Mouse (Mus musculus) right cerebral cortex, adult 18-20 months (tissue): ENCODE measurements around the gene Aox1.

ENCODE experiments used
- DNase-seq: peaks from one replicate; pipeline ENCODE4 v3.0.0; 2022; ENCODE audit warnings: mixed read lengths

Aox1 gene

DNA sequence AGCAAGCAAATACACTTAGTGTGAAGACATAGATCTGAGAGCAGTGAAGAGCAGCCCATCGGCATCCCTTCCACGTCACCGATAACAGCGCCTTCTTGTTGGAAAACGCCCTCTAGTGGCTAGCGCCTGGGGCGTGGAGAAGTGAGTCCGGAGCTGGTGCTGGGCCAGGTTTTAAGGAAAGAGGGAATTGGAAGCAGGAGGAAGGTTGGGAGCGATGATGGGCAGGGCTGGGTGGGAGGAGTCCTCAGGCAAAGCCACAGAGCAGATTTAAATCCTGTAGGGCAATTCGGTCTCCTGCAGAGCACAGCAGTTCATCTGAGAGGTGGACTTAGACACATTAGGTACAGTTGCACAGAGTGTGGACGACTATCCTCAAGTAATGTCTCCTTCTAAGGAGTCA is 83.1 kb downstream of the Aox1 start, which contains the start of gene Aox3:
Aox3 (plus strand) TSS at position 251 of the 400 bp plus-strand sequence.
- peak; percentile 82 for DNase-seq

GRCm38 (mm10) chr1:58113441-58113840 is 83.7 kb downstream of the Aox1 start:
- DNase-seq = no peak

- no peak for DNase-seq
Measured at GRCm38 (mm10) chr1:58114021-58114560, 84.4 kb downstream of the Aox1 start.

- no peak for DNase-seq
Measured at GRCm38 (mm10) chr1:58114666-58115375, 85.1 kb downstream of the Aox1 start.

DNA sequence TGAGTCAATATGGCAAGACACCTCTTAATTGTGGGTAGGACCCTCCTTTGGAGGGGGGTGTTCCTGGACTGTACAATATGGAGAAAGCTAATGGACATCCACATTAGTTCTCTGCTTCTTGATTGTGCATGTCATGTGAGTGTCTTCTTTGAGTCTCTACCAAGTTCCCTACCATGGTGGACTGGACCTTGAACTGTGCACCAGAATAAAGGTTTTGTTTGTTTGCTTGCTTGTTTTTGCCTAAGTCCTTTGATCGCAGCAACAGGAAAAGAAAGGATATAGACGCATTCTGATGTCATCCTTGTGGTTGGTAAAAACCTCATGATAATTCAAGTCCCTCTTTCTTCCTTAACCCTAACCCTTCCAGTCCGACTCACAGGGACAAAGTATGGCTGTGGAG is 88.5 kb downstream of the Aox1 start:
- no peak for DNase-seq

GRCm38 (mm10) chr1:58124901-58125300 is 95.2 kb downstream of the Aox1 start:
- peak; percentile 10 for DNase-seq

GRCm38 (mm10) chr1:58137891-58138290 is 108.2 kb downstream of the Aox1 start:
- DNase-seq = no peak

DNA sequence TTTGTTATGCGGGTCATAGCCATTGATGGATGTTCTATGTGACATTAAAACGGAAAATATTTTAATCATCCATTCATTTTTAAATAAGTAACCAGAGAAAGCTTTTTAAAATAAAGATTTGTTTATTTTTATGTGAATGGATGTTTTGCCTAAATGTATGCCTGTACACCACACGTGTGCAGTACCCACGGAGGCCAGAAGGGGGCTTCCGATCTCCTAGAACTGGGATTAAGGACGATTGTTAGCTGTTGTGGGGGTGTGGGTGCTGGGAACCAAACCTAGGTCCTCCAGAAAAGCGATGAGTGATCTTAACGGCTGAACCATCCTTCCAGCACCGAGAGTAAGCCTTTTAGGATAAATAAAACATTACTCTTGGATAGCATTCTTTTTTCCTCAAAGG is 109.3 kb downstream of the Aox1 start:
- DNase-seq = no peak

DNA sequence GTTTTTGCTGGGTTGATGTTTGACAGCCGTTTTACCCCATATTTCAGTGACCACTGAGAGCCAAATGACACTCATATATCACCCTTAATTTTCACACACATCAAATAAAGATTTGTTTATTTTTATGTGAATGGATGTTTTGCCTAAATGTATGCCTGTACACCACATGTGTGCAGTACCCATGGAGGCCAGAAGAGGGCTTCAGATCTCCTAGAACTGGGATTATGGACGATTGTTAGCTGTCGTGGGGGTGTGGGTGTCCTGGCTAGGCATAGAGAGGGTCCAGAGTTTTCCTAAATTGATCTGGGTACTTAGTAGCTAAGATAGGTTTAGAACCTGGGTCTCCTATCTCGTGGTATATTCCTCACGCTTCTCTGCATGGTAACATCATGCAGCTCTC is 110.9 kb downstream of the Aox1 start:
- no peak for DNase-seq

DNA sequence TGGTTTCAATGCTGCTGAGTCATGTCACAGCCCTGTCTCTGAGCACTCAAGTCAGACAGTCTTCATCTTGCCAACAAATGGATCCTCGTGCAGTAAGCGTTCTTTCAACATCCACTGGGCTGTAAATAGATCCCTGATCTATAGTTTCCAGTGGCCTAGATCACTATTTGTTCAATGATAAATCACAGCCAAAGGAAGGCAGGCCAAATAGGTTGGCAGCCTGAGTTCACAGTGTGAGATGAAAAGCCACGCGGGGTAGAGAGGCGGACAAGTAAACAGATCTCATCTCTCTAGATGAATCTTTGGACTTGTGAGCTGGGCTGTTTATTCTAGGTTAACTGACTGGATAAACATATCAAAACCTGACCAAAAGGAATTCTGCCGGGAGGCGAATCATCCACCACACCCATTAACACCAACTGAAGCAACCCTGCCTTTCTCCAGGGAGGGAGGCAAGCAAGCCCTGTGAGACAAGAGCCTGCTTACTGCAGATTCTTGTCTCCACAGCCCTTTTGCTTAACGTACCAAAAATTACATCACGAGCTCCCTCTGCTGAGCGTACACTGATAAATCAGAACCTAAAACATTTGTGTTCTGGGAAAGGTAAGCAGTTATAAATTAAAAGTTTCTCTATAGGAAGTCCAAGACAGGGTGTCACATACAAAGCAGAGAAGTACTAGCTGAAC is 114.8 kb downstream of the Aox1 start:
- DNase-seq = peak; percentile 34

DNA sequence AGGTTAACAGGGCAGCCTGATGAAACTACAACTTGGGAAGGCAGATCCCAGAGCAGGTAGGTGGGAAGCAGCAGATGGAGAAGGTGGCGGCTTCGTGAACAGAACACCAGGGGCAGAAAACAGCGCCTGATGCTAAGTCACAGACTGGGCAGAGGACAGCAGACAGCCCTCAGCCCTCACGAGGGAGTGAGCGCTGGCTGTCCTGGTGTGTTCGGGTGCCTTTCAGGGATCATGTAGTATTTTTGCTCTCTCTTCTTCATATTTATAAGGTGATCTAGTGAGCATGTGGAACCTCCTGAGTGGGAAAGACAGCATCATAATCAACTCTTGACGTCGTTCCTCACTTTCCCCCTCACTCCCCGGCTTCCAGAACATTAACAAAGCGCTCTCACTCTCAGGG is 116.3 kb downstream of the Aox1 start:
- DNase-seq = no peak

DNA sequence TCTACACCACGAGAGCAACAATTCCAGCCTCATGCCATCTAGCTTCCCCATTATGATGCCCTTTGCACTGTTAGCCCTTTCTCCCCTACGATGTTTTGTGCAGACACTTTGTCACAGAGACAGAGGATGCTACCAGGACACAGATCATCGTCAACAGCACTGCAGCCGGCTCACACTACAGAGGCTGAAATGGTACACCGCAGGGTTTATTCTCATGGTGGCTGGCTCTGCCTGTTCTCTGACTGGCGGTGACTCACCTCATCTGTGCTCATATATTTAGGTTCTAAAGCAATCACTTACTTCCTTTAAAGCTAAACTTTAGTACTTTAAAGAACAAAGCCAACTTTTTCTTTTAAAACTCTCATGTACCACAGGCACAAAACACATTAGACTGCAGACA is 118.0 kb downstream of the Aox1 start:
- DNase-seq = no peak

- no peak for DNase-seq
Measured at GRCm38 (mm10) chr1:58152247-58152646, 122.5 kb downstream of the Aox1 start.
